Mouse (Mus musculus) CD4-positive, CD25-positive, alpha-beta regulatory T cell, adult 9 weeks (primary cell): ENCODE data around the gene Agap3. TPM values are rescaled to one million over a fixed set of nuclear protein-coding genes. Genes with fewer than 3 reads are reported as not detected.

Experiments used
- polyA plus RNA-seq: library from polyadenylated mRNA; unstranded; fragments of 100-300 nt; shearing (Covaris generic); gene quantifications from one replicate; pipeline ENCODE4 v1.2.1, GENCODE M21; 2017

Gene Agap3
- 5.2 TPM for polyA plus RNA-seq

DNA sequence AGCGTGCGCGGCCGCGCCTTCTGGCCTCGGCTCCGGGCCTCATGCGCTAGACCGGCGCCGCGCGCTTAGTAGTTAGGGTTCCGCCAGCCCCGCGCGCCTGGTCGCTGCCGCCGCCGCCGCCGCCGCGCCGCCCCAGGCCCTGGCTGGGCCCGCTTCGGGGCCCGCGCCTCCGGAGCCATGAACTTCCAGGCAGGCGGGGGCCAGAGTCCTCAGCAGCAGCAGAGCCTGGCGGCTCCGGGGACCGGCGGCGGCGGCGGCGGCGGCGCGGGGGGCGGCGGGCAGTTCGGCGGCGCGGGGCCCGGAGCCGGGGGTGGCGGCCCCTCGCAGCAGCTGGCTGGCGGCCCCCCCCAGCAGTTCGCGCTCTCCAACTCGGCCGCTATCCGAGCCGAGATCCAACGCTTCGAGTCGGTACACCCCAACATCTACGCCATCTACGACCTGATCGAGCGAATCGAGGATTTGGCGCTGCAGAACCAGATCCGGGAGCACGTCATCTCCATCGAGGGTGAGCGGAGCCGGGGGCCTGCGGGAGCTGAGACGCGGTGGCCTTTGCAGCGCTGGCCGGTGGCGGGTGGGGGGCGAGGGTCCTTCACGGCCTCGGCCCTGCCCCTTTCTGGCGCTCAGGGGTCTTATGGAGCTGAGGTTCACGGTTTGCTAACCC is at the start of gene Agap3:
Gene Agap3, plus strand, starts transcription at position 148 of the 661 bp plus-strand sequence.

DNA sequence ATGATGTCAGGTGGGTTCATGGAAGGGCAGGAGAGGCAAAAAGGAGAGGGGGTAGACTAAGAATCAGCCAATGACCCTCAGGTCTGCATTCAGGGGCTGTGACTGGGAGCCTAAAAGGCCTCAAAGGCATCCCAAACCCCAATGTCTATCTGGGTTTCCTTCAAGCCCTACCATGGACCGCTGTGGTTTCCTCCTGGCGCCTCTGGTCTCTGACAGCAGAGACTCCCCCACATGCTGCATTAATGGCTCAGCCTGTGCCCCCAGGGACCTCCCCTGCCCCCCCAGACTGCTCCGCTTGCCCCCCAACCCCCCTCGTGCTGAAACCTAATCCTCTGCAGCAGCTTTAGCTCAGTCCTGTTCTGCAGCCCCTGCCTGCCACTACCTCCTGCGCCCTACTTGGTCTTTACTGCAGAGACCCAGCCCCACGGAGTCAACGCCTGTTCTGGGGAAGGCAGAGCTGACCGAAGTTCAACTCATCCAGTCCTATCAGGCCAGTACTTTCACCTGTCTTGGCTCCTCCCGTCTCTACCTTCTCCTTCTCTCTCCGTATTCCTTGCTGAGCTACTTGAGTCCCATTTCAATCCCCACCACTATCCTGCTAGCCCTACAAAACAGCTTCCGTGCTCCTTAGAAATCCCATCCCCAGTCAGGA is 38.8 kb upstream of the Agap3 start, which contains the start of gene Asic3:
Gene Asic3, plus strand, starts transcription at position 351 of the 652 bp plus-strand sequence.

DNA sequence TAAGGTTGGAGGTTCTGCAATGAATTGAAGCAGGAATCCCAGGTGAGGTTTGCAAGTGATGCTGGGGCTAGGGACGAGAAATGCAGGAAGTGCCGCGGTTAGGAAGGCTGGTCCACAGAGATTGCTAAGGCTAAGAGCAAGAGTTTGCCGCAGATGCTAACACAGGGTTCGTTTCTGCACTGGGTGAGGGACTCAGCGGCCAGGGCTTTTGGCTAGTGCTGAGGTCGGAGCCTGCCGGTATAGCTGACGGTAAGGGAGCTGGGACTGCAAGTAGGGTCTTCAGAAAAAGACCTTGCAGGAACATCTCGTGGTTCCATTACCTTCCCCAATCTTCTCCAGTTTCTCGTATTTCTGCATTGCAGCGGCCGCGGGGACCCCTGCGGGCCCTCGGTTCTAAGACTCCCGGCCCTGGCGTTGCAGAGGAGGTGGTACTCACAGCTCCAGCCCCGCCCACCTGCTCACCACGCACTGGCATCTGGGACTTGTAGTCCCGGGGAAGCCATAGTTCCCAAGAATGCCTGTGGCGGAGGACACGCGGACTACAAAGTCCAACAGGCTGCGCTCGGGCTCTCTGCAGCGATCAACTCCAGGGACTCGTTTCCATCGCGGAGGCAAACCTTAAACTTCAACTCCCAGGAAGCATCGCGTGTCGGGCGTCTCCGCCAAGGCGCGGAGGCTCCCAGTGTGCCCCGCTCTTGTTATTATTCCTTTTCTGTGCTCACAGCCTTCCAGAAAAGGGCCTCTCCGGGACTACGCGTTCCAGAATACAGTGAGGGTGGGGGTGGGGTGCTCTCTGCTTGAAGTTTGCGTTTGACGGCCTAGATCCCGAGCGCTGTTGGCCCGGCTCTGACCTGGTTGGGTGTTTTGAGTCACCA is 28.6 kb upstream of the Agap3 start, which contains the start of the genes Cdk5 and Slc4a2:
Gene Cdk5, minus strand, starts transcription at position 402 of the 875 bp plus-strand sequence.
Gene Slc4a2, plus strand, starts transcription at position 709 of the 875 bp plus-strand sequence.

DNA sequence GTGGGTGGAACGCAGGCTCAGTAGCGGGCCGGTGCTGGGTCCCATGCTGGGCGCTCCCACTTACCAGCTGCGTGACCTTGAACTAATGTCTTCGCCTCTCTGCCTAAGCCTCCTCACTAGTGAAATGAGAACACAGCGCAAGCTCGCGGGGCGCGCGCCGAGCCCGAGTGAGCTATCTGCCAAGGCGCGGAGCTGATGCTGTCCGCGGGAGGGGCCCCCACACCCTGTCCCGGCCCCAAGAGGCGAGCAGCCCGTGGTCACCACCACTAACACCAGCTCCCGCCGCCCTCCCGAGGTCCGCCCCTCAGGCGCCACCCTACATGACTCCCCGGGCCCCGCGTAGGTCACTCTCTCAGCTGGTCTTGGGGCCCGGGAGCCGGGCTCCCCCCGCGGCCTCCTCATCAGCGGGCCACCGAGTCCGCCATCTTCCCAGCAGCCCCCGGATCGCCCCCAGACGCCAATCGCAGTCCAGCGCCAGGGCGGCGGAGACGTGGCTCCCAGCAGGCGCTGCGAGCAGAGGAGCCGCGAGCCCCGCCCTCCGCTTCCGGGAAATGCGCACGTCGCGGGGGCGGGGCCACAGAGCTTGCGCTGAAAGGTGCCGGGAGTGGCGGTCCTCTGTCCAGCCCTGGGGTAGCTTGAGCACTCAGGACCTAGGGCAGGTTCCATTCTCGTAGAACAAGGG is 7.1 kb upstream of the Agap3 start, which contains the start of gene Fastk:
Gene Fastk, minus strand, starts transcription at position 542 of the 682 bp plus-strand sequence.

DNA sequence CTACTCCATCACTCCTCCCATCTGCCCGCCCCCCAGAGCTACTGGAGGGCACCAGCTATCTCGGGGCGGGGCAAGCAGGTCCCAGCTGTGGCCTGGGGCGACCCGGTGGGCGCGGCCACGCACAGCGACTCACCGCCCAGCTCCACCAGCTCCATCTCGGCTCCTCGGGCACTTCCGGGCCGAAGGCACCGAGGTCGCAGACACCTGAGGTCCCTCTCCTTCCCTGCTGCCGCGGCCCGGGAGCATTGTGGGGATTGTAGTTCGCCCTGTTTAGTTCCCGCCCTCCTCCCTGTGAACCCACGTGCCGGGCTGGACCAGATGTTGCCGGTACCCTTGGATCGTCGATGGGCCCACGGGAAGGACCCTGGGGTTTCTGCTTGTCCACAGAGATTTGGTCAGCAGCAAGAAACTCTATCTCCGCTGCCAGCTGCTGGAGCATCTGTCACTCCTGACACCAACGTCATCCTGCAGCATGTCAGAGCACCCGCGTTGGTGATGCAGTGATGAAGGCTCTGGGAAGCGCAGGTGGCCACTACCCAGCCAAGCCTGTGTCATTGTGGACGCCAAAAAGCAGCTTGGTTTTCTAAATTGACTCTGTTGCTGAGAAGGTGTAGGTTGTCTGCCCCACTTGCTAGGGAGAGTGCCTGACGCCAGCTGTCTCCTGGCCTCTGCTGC is 4.2 kb upstream of the Agap3 start, which contains the start of gene Tmub1:
Gene Tmub1, minus strand, starts transcription at position 231 of the 675 bp plus-strand sequence.

DNA sequence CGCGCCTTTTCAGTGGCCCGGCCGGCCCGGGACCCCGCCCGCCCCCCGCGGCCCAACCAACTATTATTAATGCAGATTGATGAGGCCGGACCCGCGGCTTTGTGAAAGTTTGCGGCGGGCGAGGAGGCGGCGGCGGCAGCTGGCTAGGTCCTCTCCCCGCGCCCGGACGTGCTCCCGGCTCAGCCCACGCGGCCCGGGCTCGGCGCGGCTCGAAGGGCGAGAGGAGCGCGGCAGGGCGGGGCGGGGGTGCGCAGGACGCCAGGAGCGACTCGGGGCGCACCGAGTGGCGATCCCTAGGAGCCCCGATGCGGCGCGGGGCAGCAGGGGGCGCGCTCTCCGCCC is 74.9 kb downstream of the Agap3 start, which contains the start of gene Gbx1:
Gene Gbx1, minus strand, starts transcription at position 314 of the 342 bp plus-strand sequence.

DNA sequence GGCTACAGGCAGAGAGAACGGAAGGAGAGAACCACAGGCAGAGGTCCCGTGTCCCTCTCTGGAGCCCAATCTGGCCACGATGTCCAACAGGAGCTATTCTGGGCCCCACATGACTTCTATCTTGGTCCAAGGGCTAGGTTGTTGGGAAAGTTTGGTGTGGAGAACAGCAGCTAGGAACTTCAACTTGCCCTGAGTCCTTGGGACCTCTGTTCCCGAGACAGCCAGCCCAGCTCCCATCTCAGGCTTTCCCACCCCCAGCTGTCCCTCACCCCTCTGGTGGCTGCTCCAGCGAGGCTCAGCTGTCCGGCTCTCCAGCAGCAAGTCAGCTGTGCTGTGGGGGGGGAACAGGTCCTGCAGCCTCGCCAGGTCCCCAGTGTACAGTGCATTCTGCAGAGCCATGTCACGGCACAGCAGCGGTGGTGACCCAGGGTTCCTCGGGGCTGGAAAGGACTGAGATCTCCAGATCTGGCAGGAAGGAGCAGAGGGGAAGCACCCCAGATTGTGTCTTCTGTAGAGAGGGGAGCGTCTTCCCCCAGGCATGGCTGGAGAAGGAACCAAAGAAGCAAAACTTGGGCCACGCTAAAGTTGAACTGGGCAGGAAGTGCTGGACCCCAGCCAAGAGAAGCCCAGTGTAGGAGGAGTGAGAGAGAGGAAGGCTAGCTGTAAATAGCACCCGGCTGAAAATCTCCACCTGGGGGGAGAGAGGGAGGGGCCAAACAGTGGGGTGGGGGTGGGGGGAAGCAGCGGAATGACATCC is 88.6 kb downstream of the Agap3 start, which contains the start of gene Asb10:
Gene Asb10, minus strand, starts transcription at position 592 of the 757 bp plus-strand sequence.

Other genes with a start within 250 kb of the Agap3 start
- gene Kcnh2, start 100.6 kb upstream of the Agap3 start, polyA plus RNA-seq: 2.7 TPM
- gene Nos3, start 87.4 kb upstream of the Agap3 start, polyA plus RNA-seq: 0.14 TPM
- 0.68 TPM for gene Atg9b, start 60.0 kb upstream of the Agap3 start, polyA plus RNA-seq
- gene Abcb8, start 58.5 kb upstream of the Agap3 start, polyA plus RNA-seq: 29.1 TPM
- gene Asic3, start 38.8 kb upstream of the Agap3 start, polyA plus RNA-seq: not detected
- gene Cdk5, start 28.6 kb upstream of the Agap3 start, polyA plus RNA-seq: 102 TPM
- 45.7 TPM for gene Slc4a2, start 28.3 kb upstream of the Agap3 start, polyA plus RNA-seq
- 112 TPM for gene Fastk, start 6.9 kb upstream of the Agap3 start, polyA plus RNA-seq
- gene Tmub1, start 4.3 kb upstream of the Agap3 start, polyA plus RNA-seq: 91.4 TPM
- gene Gbx1, start 75.0 kb downstream of the Agap3 start, polyA plus RNA-seq: not detected
- gene Asb10, start 88.8 kb downstream of the Agap3 start, polyA plus RNA-seq: not detected
- gene 4931409K22Rik, start 104.6 kb downstream of the Agap3 start, polyA plus RNA-seq: not detected
- 100.0 TPM for gene Abcf2, start 125.3 kb downstream of the Agap3 start, polyA plus RNA-seq
- gene Chpf2, start 134.6 kb downstream of the Agap3 start, polyA plus RNA-seq: 38.5 TPM
- 1.2 TPM for gene Smarcd3, start 172.2 kb downstream of the Agap3 start, polyA plus RNA-seq
- 104 TPM for gene Nub1, start 233.4 kb downstream of the Agap3 start, polyA plus RNA-seq